In the genomic region with DNA sequence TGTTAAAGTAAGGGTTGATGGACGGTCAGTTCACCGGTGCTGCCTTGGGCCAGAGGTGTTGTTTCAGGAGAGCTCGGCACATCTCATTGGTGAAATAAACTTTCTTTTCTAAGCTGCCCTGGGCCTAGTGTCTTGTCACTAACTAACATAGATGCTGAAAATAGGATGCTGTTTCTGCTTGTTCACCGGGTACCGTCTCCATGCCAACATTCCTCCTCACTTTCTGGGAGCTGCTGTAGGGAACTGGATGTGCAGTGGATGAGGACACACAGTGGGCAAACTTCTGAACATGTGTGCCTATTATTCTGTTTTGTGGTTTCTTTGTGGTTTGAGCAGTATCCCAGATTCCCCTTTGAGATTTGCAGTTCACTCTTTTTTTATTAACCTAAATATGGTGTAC, we compare ENCODE assay signal across 14 mouse cellular contexts.
"Had no signal": no experiment of that assay in that cellular context is flagged by ENCODE, and none has a peak within 500 bp of the region (broad histone marks: within the 10 kb centered on the region; RNA-seq: fewer than 3 reads in every experiment).

No protein-coding gene starts in this region.

- H3K27ac ChIP-seq: limb, embryonic 12.5 days; liver, embryonic 14.5 days; midbrain, embryonic 12.5 days; neural tube, embryonic 13.5 days had no signal

- ATAC-seq: hindbrain, embryonic 16.5 days; inflammation-experienced regulatory T-cells, adult 6 months; intestine, postnatal 0 days; midbrain, embryonic 16.5 days had no signal

- H3K4me1 ChIP-seq: midbrain, embryonic 12.5 days had no signal

- H3K36me3 ChIP-seq: limb, embryonic 12.5 days; midbrain, embryonic 12.5 days; neural tube, embryonic 13.5 days had no signal

- H3K9ac ChIP-seq: limb, embryonic 12.5 days; liver, embryonic 14.5 days; midbrain, embryonic 12.5 days; neural tube, embryonic 13.5 days had no signal

- DNase-seq: kidney, adult 8-10 months; kidney, postnatal 25 days; liver; lung, adult 18-20 months; thymus, adult 18-20 months; thymus, postnatal 25 days had no signal

- H3K9me3 ChIP-seq: limb, embryonic 12.5 days; midbrain, embryonic 12.5 days; neural tube, embryonic 13.5 days had no signal

- H3K4me3 ChIP-seq: limb, embryonic 12.5 days; midbrain, embryonic 12.5 days; neural tube, embryonic 13.5 days had no signal

- H3K27me3 ChIP-seq: limb, embryonic 12.5 days; midbrain, embryonic 12.5 days; neural tube, embryonic 13.5 days had no signal

- H3K4me2 ChIP-seq: limb, embryonic 12.5 days; midbrain, embryonic 12.5 days; neural tube, embryonic 13.5 days had no signal
